Mouse (Mus musculus) liver, adult 2 months (tissue): Measurements from ENCODE around the gene Olfr281. TPM values are rescaled to one million over a fixed set of nuclear protein-coding genes. Genes with fewer than 3 reads are reported as not detected.
"Not testable (repeated sequence)": the region's sequence is repeated elsewhere in the genome, so short reads cannot be mapped to it uniquely, and the experiment has no call there.

Source experiments
- DNase-seq: peaks from one replicate; pipeline ENCODE4 v3.0.0-alpha.2; 2011; ENCODE audit warnings: low read depth, low spot score; ENCODE audit errors: extremely low read depth
- H3K27ac ChIP-seq: fragments of 200-500 bp; replicated peaks from 2 replicates; pipeline ENCODE4 v1.5.1; 2012; ENCODE audit warnings: low read depth, mild to moderate bottlenecking, control low read depth, inconsistent platforms, low read length; ENCODE audit not compliant: insufficient read depth
- H3K27me3 ChIP-seq: fragments of 200-500 bp; 2 replicates; pipeline ENCODE4 v1.6.1; 2012; ENCODE audit warnings: mild to moderate bottlenecking, moderate library complexity, low read length, inconsistent platforms; ENCODE audit not compliant: control insufficient read depth, insufficient read depth
- H3K36me3 ChIP-seq: fragments of 200-500 bp; 2 replicates; pipeline ENCODE4 v1.6.1; 2012; ENCODE audit warnings: low read length, inconsistent platforms; ENCODE audit not compliant: control insufficient read depth, insufficient read depth
- H3K4me1 ChIP-seq: fragments of 200-500 bp; 2 replicates; pipeline ENCODE4 v1.6.1; 2011; ENCODE audit warnings: low read length; ENCODE audit not compliant: control insufficient read depth, insufficient read depth
- H3K4me3 ChIP-seq: fragments of 200-500 bp; 2 replicates; pipeline ENCODE4 v1.5.1; 2011; ENCODE audit warnings: low read depth, mild to moderate bottlenecking, control low read depth, low read length, moderate library complexity; ENCODE audit not compliant: insufficient read depth
- H3K79me2 ChIP-seq: fragments of 200-500 bp; 2 replicates; pipeline ENCODE4 v1.6.1; 2012; ENCODE audit warnings: inconsistent platforms, mild to moderate bottlenecking, low read length, moderate library complexity; ENCODE audit not compliant: control insufficient read depth, insufficient read depth
- H3K9ac ChIP-seq: fragments of 200-500 bp; 2 replicates; pipeline ENCODE4 v1.6.1; 2012; ENCODE audit warnings: low read depth, mild to moderate bottlenecking, control low read depth, inconsistent platforms, low read length
- CTCF ChIP-seq: fragments of 200-500 bp; IDR thresholded peaks from 2 replicates; pipeline ENCODE4 v1.5.1; 2011; ENCODE audit warnings: low read depth, low read length, control low read depth
- POLR2A ChIP-seq: fragments of 200-500 bp; IDR thresholded peaks from 2 replicates; pipeline ENCODE4 v1.6.1; 2011; ENCODE audit warnings: low read length, control low read depth; ENCODE audit not compliant: insufficient read depth; ENCODE audit errors: extremely low read depth
- WGBS: fragments of 180-500 bp; shearing (Covaris S2); methylation state at CpG from one replicate; pipeline ENCODE4 v1.1.7; 2018; 5-methylcytosine and 5-hydroxymethylcytosine counted together
- polyA plus RNA-seq: library from polyadenylated mRNA; depleted of rRNA; stranded (reverse); fragments of >200 nt; gene quantifications from 2 replicates; pipeline ENCODE4 v1.2.3, GENCODE M21; 2012
- total RNA-seq: library from RNA; depleted of rRNA; stranded (reverse); fragments of >200 nt; gene quantifications from 2 replicates; pipeline ENCODE4 v1.2.3, GENCODE M21; 2014

Gene Olfr281
- total and polyA plus RNA-seq, 2 experiments = not detected

DNA sequence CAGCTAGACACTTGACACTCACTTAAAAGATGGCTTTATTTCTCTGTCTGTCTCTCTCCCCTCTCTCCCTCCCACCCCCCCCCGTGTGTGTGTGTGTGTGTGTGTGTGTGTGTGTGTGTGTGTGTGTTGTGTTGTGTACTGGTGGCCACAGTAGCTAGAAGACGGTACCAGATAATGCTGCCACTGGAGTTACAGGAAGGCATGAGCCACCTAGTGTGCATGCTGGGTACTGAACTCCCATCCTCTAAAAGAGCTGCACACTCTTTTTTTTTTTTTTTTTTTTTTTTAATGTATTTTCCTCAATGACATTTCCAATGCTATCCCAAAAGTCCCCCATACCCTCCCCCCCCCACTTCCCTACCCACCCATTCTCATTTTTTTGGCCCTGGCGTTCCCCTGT is 35.1 kb upstream of the Olfr281 start:
- not testable (repeated sequence) for H3K36me3 ChIP-seq, H3K4me3 ChIP-seq, H3K79me2 ChIP-seq, H3K4me1 ChIP-seq, H3K27me3 ChIP-seq, H3K27ac ChIP-seq, H3K9ac ChIP-seq, DNase-seq
- TF ChIP-seq CTCF = peak; percentile 31; the same call in 1 of the 2 replicates
- WGBS = 43% methylated on average over 3 of the region's 3 CpGs

DNA sequence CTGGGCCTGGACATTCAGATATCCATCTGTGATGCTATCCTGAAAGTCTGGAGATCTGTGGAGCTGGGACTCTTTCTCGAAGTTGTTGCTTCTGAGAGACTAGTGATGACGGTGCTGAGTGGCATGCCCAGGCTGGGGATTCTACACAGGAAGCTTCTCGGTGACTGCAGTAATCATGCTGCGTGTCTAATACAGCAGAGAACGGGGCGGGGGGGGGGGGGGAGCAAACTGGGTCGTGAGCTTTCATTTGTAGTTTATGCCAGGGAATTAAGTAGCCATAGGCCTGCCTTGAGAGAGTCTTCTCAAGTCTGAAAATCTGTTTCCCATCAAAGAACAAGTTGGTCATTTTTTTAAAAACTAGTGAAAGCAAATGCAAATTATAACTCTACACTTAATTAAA is 34.3 kb upstream of the Olfr281 start:
- no peak overlapping the region for H3K9ac ChIP-seq
- 66% methylated on average over 7 of the region's 7 CpGs for WGBS
- H3K4me1 ChIP-seq = no peaks in the 10 kb centered on the region
- DNase-seq = no peak
- no peak for TF ChIP-seq CTCF
- TF ChIP-seq POLR2A = no peak
- no peak overlapping the region for H3K4me3 ChIP-seq
- no peaks in the 10 kb centered on the region for H3K36me3 ChIP-seq
- no peaks in the 10 kb centered on the region for H3K27me3 ChIP-seq
- no peaks in the 10 kb centered on the region for H3K79me2 ChIP-seq
- no peak overlapping the region for H3K27ac ChIP-seq

DNA sequence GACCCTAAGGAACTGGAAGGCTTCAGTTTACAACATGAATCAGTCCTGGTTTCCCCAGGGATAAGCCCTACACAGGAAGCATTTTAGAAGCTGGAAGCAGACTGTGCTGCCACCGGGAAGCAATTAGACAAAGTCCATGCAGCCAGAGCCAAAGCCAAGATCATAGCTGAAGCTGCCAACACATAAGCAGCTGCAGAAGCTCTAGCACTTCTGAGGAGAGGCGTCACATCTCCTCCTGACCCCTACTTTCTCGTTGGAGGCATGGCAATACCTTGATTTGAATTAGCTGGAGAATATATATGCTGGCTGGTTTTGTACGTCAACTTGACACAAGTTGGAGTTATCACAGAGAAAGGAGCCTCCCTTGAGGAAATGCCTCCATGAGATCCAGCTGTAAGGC is 31.5 kb upstream of the Olfr281 start:
- DNase-seq = peak; percentile 7
- TF ChIP-seq CTCF (no peak), POLR2A (no peak)
- Histone ChIP-seq H3K36me3 (no peaks in the 10 kb centered on the region), H3K79me2 (no peaks in the 10 kb centered on the region), H3K27ac (no peak overlapping the region), H3K27me3 (no peaks in the 10 kb centered on the region), H3K4me1 (no peaks in the 10 kb centered on the region), H3K4me3 (no peak overlapping the region), H3K9ac (no peak overlapping the region)
- 61% methylated on average over 4 of the region's 4 CpGs for WGBS

DNA sequence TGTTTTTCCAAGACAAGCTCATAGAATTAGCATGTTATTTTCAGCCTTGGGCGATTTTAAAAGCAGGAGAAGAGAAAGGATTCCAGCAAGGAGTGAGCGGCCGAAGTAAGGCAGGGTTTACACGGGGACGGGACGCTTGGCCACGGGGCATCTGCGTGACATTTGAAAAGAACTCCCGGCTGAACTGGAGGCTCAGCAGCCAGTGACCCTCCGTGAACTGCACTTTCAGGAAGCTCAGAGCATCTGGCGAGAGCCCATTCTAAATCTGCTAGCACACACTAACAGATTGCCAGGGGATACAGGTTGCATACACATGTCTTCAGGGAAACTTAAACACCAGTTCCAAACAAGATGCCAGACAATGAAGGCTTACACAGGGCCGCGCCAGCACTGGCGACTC is 28.1 kb upstream of the Olfr281 start:
- H3K36me3 ChIP-seq = no peaks in the 10 kb centered on the region
- no peak for DNase-seq
- WGBS = 75% methylated on average over 14 of the region's 14 CpGs
- H3K79me2 ChIP-seq = no peaks in the 10 kb centered on the region
- no peak overlapping the region for H3K4me3 ChIP-seq
- no peaks in the 10 kb centered on the region for H3K4me1 ChIP-seq
- H3K27ac ChIP-seq = no peak overlapping the region
- no peaks in the 10 kb centered on the region for H3K27me3 ChIP-seq
- TF ChIP-seq CTCF = no peak
- TF ChIP-seq POLR2A = no peak
- no peak overlapping the region for H3K9ac ChIP-seq

DNA sequence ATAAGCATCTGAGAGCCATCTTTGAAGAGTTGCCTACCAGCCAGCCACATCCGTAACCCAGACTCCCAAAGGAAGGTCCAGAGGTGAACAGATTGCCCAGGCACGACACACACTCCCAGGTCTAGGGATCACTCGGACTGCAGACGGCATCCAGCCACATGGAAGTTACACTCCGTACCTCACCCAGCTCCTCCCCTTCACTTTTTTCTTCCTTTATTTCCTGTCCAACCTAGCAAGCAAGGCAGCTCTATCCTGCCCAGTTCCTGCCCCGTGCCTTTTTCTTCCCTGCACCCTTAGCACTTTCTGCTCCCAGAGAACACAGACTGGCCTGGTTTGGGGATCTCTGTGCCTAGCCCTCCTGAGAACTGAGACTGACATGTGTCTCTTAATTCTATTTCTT is 27.6 kb upstream of the Olfr281 start:
- TF ChIP-seq POLR2A (no peak), CTCF (no peak)
- H3K27ac ChIP-seq = no peak overlapping the region
- H3K4me1 ChIP-seq = no peaks in the 10 kb centered on the region
- no peak overlapping the region for H3K4me3 ChIP-seq
- no peak for DNase-seq
- H3K79me2 ChIP-seq = no peaks in the 10 kb centered on the region
- H3K27me3 ChIP-seq = no peaks in the 10 kb centered on the region
- WGBS = 68% methylated on average over 6 of the region's 6 CpGs
- no peaks in the 10 kb centered on the region for H3K36me3 ChIP-seq
- H3K9ac ChIP-seq = no peak overlapping the region

DNA sequence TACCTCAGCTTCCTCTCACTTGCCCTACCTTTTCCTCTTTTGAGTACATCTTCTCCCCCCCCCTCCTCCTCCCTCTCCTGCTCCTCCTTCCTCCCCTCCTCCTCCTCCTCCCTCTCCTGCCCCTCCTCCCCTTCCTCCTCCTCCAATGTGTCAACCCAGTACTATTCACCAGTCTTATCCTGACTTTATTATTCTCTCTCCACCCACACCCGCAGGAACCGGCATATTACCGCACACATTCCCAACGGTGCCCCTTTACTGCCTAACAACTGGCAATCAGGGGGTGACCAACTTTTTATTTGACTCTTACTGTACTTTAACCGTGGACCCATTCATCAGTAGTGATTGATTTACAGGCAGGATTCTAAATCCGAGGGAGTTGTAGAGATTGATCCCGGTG is 27.2 kb upstream of the Olfr281 start:
- Histone ChIP-seq H3K9ac (no peak overlapping the region), H3K36me3 (no peaks in the 10 kb centered on the region), H3K79me2 (no peaks in the 10 kb centered on the region), H3K4me3 (no peak overlapping the region), H3K27ac (no peak overlapping the region), H3K4me1 (no peaks in the 10 kb centered on the region), H3K27me3 (no peaks in the 10 kb centered on the region)
- DNase-seq = no peak
- TF ChIP-seq POLR2A (no peak), CTCF (no peak)
- WGBS = 85% methylated on average over 7 of the region's 7 CpGs

DNA sequence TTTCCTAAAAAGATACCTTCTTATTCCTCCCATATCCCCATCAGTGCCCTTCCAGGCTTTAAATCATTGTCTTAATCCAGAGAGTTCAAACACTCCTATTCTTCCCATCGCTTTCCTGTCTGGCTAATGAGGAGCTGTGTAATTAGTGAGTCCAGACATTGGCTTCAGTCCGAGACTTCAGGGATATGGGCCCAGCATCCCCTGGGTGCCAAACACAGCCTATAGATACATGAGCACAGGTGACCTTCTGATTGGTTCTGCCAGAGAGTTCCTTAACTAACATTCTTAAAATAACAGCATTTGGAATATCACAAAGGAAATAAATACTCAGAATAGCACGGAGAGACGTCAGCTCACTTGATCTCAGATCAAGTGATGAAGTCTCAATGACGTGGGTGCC is 21.5 kb upstream of the Olfr281 start, which contains the start of gene Olfr282:
TSS of gene Olfr282 (plus strand) at position 301 of the 400 bp plus-strand sequence.
- WGBS = 81% methylated on average over 5 of the region's 5 CpGs
- not testable (repeated sequence) for H3K79me2 ChIP-seq, H3K27me3 ChIP-seq, H3K9ac ChIP-seq, H3K4me1 ChIP-seq, H3K36me3 ChIP-seq, DNase-seq, H3K27ac ChIP-seq, H3K4me3 ChIP-seq
